Mouse (Mus musculus) heart, embryonic 11.5 days (tissue): ENCODE results near the gene Atg9b. TPM values are rescaled to one million over a fixed set of nuclear protein-coding genes. Genes with fewer than 3 reads are reported as not detected.
"Not testable (repeated sequence)": the region's sequence is repeated elsewhere in the genome, so short reads cannot be mapped to it uniquely, and the experiment has no call there.

Source experiments
- ATAC-seq: fragments of 200-750 bp; cut with Nextera tagmentation; replicated peaks from 2 replicates; pipeline ENCODE4 v1.8.0; 2017; ENCODE audit warnings: moderate library complexity; ENCODE audit not compliant: insufficient number of reproducible peaks, low FRiP score, low TSS enrichment
- H3K27ac ChIP-seq: fragments of 300-500 bp; sonication (generic); 2 replicates; pipeline ENCODE4 v1.5.1; 2014; ENCODE audit warnings: mild to moderate bottlenecking, low read depth, low read length
- H3K27me3 ChIP-seq: fragments of 300-500 bp; sonication (generic); 2 replicates; pipeline ENCODE4 v1.6.1; 2014; ENCODE audit warnings: mild to moderate bottlenecking, low read length, mixed read lengths; ENCODE audit not compliant: control insufficient read depth, insufficient read depth
- H3K36me3 ChIP-seq: fragments of 300-500 bp; sonication (generic); 2 replicates; pipeline ENCODE4 v1.6.1; 2014; ENCODE audit warnings: mild to moderate bottlenecking, low read length, moderate library complexity, mixed read lengths; ENCODE audit not compliant: control insufficient read depth, insufficient read depth
- H3K4me1 ChIP-seq: fragments of 300-500 bp; sonication (generic); 2 replicates; pipeline ENCODE4 v1.6.1; 2014; ENCODE audit warnings: low read length; ENCODE audit not compliant: control insufficient read depth, insufficient read depth
- H3K4me2 ChIP-seq: fragments of 300-500 bp; sonication (generic); 2 replicates; pipeline ENCODE4 v1.6.1; 2014; ENCODE audit warnings: mild to moderate bottlenecking, moderate library complexity
- H3K4me3 ChIP-seq: fragments of 300-500 bp; sonication (generic); 2 replicates; pipeline ENCODE4 v1.5.1; 2014; ENCODE audit warnings: low read depth, low read length
- H3K9ac ChIP-seq: fragments of 300-500 bp; sonication (generic); 2 replicates; pipeline ENCODE4 v1.6.1; 2014; ENCODE audit warnings: mild to moderate bottlenecking, low read depth, low read length, moderate library complexity
- H3K9me3 ChIP-seq: fragments of 300-500 bp; sonication (generic); replicated peaks from 2 replicates; pipeline ENCODE4 v1.6.1; 2016; ENCODE audit warnings: low read length; ENCODE audit not compliant: control insufficient read depth
- WGBS: fragments of 180-500 bp; shearing (Covaris S2); extraction: QIAGEN DNeasy Blood & Tissue Kit; methylation state at CpG from one replicate; pipeline ENCODE4 v1.1.7; 2014; ENCODE audit not compliant: insufficient replicate concordance; 5-methylcytosine and 5-hydroxymethylcytosine counted together
- polyA plus RNA-seq: library from polyadenylated mRNA; unstranded; fragments of >200 nt; fragmentation: Nextera tagmentation; extraction: Ambion mirVana; gene quantifications from 2 replicates; pipeline ENCODE4 v1.2.1, GENCODE M21; 2014

The Atg9b gene
- polyA plus RNA-seq, 1 experiment from 2014 or later = 0.49 TPM

GRCm38 (mm10) chr5:24400911-24401605 is 9.1 kb upstream of the Atg9b start:
- 91% methylated on average over 5 of the region's 5 CpGs for WGBS
- Histone ChIP-seq H3K4me1 (no peaks in the 10 kb centered on the region), H3K4me3 (no peak overlapping the region), H3K9me3 (no peaks in the 10 kb centered on the region), H3K9ac (no peak overlapping the region), H3K36me3 (peaks cover 2% of the 10 kb centered on the region), H3K27me3 (no peaks in the 10 kb centered on the region), H3K4me2 (no peak overlapping the region), H3K27ac (no peak overlapping the region)
- no peak for ATAC-seq

GRCm38 (mm10) chr5:24400362-24400761 is 8.4 kb upstream of the Atg9b start:
- H3K27ac ChIP-seq = no peak overlapping the region
- H3K4me3 ChIP-seq = no peak overlapping the region
- WGBS = 87% methylated on average over 11 of the region's 11 CpGs
- ATAC-seq = no peak
- no peaks in the 10 kb centered on the region for H3K27me3 ChIP-seq
- no peaks in the 10 kb centered on the region for H3K4me1 ChIP-seq
- no peaks in the 10 kb centered on the region for H3K9me3 ChIP-seq
- H3K9ac ChIP-seq = no peak overlapping the region
- no peak overlapping the region for H3K4me2 ChIP-seq
- H3K36me3 ChIP-seq = no peaks in the 10 kb centered on the region; the same call in 1 of the 2 replicates

GRCm38 (mm10) chr5:24399686-24400085 is 7.7 kb upstream of the Atg9b start:
- no peak for ATAC-seq
- Histone ChIP-seq H3K36me3 (no peaks in the 10 kb centered on the region; the same call in 1 of the 2 replicates), H3K4me3 (no peak overlapping the region), H3K27me3 (no peaks in the 10 kb centered on the region), H3K4me1 (no peaks in the 10 kb centered on the region), H3K4me2 (no peak overlapping the region), H3K27ac (no peak overlapping the region), H3K9ac (no peak overlapping the region), H3K9me3 (no peaks in the 10 kb centered on the region)
- 76% methylated on average over 10 of the region's 10 CpGs for WGBS

- H3K4me1 ChIP-seq, H3K4me3 ChIP-seq, H3K9ac ChIP-seq, H3K36me3 ChIP-seq, ATAC-seq, H3K9me3 ChIP-seq, H3K27ac ChIP-seq, H3K27me3 ChIP-seq, H3K4me2 ChIP-seq: not testable (repeated sequence)
- WGBS = 90% methylated on average over 6 of the region's 6 CpGs
Measured at GRCm38 (mm10) chr5:24396254-24396653, 4.3 kb upstream of the Atg9b start.

- no peaks in the 10 kb centered on the region for H3K9me3 ChIP-seq
- peak overlapping the region; percentile 61 for H3K4me2 ChIP-seq
- no peaks in the 10 kb centered on the region for H3K27me3 ChIP-seq
- peaks cover 4% of the 10 kb centered on the region for H3K4me1 ChIP-seq
- H3K36me3 ChIP-seq = no peaks in the 10 kb centered on the region
- peak overlapping the region; percentile 70 for H3K4me3 ChIP-seq
- peak overlapping the region; percentile 85 for H3K27ac ChIP-seq
- WGBS = 1% methylated on average over 36 of the region's 36 CpGs
- H3K9ac ChIP-seq = peak overlapping the region; percentile 77
- ATAC-seq = peak; percentile 96
Measured at GRCm38 (mm10) chr5:24394165-24394894, 2.4 kb upstream of the Atg9b start.

GRCm38 (mm10) chr5:24393392-24393997 is 1.6 kb upstream of the Atg9b start, which contains the start of gene Abcb8:
Gene Abcb8 (plus strand): TSS chr5:24393663.
- Histone ChIP-seq H3K27me3 (no peaks in the 10 kb centered on the region), H3K4me3 (peak within 1 kb of the TSS; percentile 70), H3K36me3 (no peaks in the 10 kb centered on the region), H3K4me1 (peaks cover 8% of the 10 kb centered on the region), H3K27ac (peak within 1 kb of the TSS; percentile 85), H3K4me2 (peak within 1 kb of the TSS; percentile 61), H3K9me3 (no peaks in the 10 kb centered on the region), H3K9ac (peak within 1 kb of the TSS; percentile 77)
- ATAC-seq = no peak
- 19% methylated on average over 7 of the region's 7 CpGs for WGBS

GRCm38 (mm10) chr5:24392724-24393123 is 781 bp upstream of the Atg9b start:
- Histone ChIP-seq H3K4me3 (no peak overlapping the region), H3K4me1 (peaks cover 10% of the 10 kb centered on the region), H3K9me3 (no peaks in the 10 kb centered on the region), H3K27me3 (no peaks in the 10 kb centered on the region), H3K36me3 (no peaks in the 10 kb centered on the region), H3K9ac (no peak overlapping the region), H3K4me2 (no peak overlapping the region), H3K27ac (no peak overlapping the region)
- ATAC-seq = no peak
- WGBS = 70% methylated on average over 7 of the region's 7 CpGs

GRCm38 (mm10) chr5:24389658-24390020 is 2.3 kb downstream of the Atg9b start:
- Histone ChIP-seq H3K27ac (no peak overlapping the region), H3K4me1 (peaks cover 23% of the 10 kb centered on the region), H3K9me3 (no peaks in the 10 kb centered on the region), H3K4me2 (peak overlapping the region; percentile 20; the same call in 1 of the 2 replicates), H3K9ac (no peak overlapping the region), H3K27me3 (peaks cover 2% of the 10 kb centered on the region; the same call in 1 of the 2 replicates), H3K36me3 (no peaks in the 10 kb centered on the region), H3K4me3 (no peak overlapping the region)
- 79% methylated on average over 4 of the region's 4 CpGs for WGBS
- no peak for ATAC-seq
